Mouse (Mus musculus) mesoderm, embryonic 11.5 days (tissue): ENCODE results near the gene Adap1.
A peak's percentile ranks its signal among the peaks of the same experiment; 100 is the strongest.

ENCODE experiments used
- DNase-seq: peaks from one replicate; pipeline ENCODE4 v3.0.0-alpha.2; 2012; ENCODE audit warnings: low read depth, low spot score

Adap1 gene

GRCm38 (mm10) chr5:139286142-139286941 is 39.1 kb downstream of the Adap1 start:
- DNase-seq, result no peak

GRCm38 (mm10) chr5:139285383-139286067 is 39.9 kb downstream of the Adap1 start:
- no peak for DNase-seq

GRCm38 (mm10) chr5:139283460-139284180 is 41.8 kb downstream of the Adap1 start:
- no peak for DNase-seq

GRCm38 (mm10) chr5:139282191-139282590 is 43.2 kb downstream of the Adap1 start:
- peak; percentile 80 for DNase-seq

- no peak for DNase-seq
Observed at GRCm38 (mm10) chr5:139281373-139282112, 43.9 kb downstream of the Adap1 start.

- DNase-seq, result no peak
Observed at GRCm38 (mm10) chr5:139277287-139277686, 48.1 kb downstream of the Adap1 start.

GRCm38 (mm10) chr5:139271994-139272554 is 53.3 kb downstream of the Adap1 start:
- DNase-seq, result no peak

- no peak for DNase-seq
Observed at GRCm38 (mm10) chr5:139270806-139271521, 54.5 kb downstream of the Adap1 start.

GRCm38 (mm10) chr5:139267661-139268060 is 57.8 kb downstream of the Adap1 start:
- no peak for DNase-seq

GRCm38 (mm10) chr5:139261403-139261802 is 64.0 kb downstream of the Adap1 start:
- DNase-seq, result no peak

GRCm38 (mm10) chr5:139259853-139260252 is 65.6 kb downstream of the Adap1 start:
- no peak for DNase-seq

- DNase-seq, result no peak
Observed at GRCm38 (mm10) chr5:139258371-139259035, 66.9 kb downstream of the Adap1 start.

- DNase-seq, result no peak
Observed at GRCm38 (mm10) chr5:139257818-139258217, 67.6 kb downstream of the Adap1 start.

- DNase-seq, result no peak
Observed at GRCm38 (mm10) chr5:139257265-139257664, 68.2 kb downstream of the Adap1 start.

- DNase-seq, result no peak
Observed at GRCm38 (mm10) chr5:139256211-139256765, 69.1 kb downstream of the Adap1 start.

- DNase-seq, result no peak
Observed at GRCm38 (mm10) chr5:139255777-139256176, 69.6 kb downstream of the Adap1 start.

- DNase-seq, result no peak
Observed at GRCm38 (mm10) chr5:139254938-139255337, 70.5 kb downstream of the Adap1 start.

- DNase-seq, result peak; percentile 11
Observed at GRCm38 (mm10) chr5:139253301-139253741, 72.1 kb downstream of the Adap1 start.

GRCm38 (mm10) chr5:139252910-139253245 is 72.5 kb downstream of the Adap1 start:
- peak; percentile 54 for DNase-seq
